Mouse (Mus musculus) limb, embryonic 14.5 days (tissue): ENCODE measurements around the gene Aoc1. TPM values are rescaled to one million over a fixed set of nuclear protein-coding genes. Genes with fewer than 3 reads are reported as not detected.
"Not testable (repeated sequence)": the region's sequence is repeated elsewhere in the genome, so short reads cannot be mapped to it uniquely, and the experiment has no call there.

Source experiments
- ATAC-seq: fragments of 200-750 bp; cut with Nextera tagmentation; 2 replicates; pipeline ENCODE4 v1.8.0; 2017; ENCODE audit warnings: low read depth, moderate number of reproducible peaks, moderate TSS enrichment; ENCODE audit not compliant: low FRiP score
- DNase-seq: peaks from one replicate; pipeline ENCODE4 v3.0.0-alpha.2; 2015; ENCODE audit warnings: low spot score
- H3K27ac ChIP-seq: fragments of 300-500 bp; sonication (generic); replicated peaks from 2 replicates; pipeline ENCODE4 v1.5.1; 2014; ENCODE audit warnings: low read depth, mild to moderate bottlenecking, low read length, moderate library complexity, mixed read lengths
- H3K27me3 ChIP-seq: fragments of 300-500 bp; sonication (generic); 2 replicates; pipeline ENCODE4 v1.6.1; 2014; ENCODE audit warnings: low read length, mixed read lengths; ENCODE audit not compliant: control insufficient read depth, insufficient read depth
- H3K36me3 ChIP-seq: fragments of 300-500 bp; sonication (generic); 2 replicates; pipeline ENCODE4 v1.6.1; 2014; ENCODE audit warnings: mild to moderate bottlenecking, low read length, moderate library complexity, mixed read lengths; ENCODE audit not compliant: control insufficient read depth, insufficient read depth
- H3K4me1 ChIP-seq: fragments of 300-500 bp; sonication (generic); 2 replicates; pipeline ENCODE4 v1.6.1; 2014; ENCODE audit warnings: antibody characterized with exemption, low read length, mixed read lengths; ENCODE audit not compliant: control insufficient read depth, insufficient read depth
- H3K4me2 ChIP-seq: fragments of 300-500 bp; sonication (generic); replicated peaks from 2 replicates; pipeline ENCODE4 v1.6.1; 2014; ENCODE audit warnings: low read depth, mild to moderate bottlenecking, low read length, moderate library complexity; ENCODE audit not compliant: severe bottlenecking
- H3K4me3 ChIP-seq: fragments of 300-500 bp; sonication (generic); replicated peaks from 2 replicates; pipeline ENCODE4 v1.5.1; 2014; ENCODE audit warnings: low read length
- H3K9ac ChIP-seq: fragments of 300-500 bp; sonication (generic); 2 replicates; pipeline ENCODE4 v1.6.1; 2014; ENCODE audit warnings: mild to moderate bottlenecking, low read depth, low read length, moderate library complexity; ENCODE audit not compliant: severe bottlenecking
- H3K9me3 ChIP-seq: fragments of 300-500 bp; sonication (generic); 2 replicates; pipeline ENCODE4 v1.6.1; 2016; ENCODE audit warnings: low read length; ENCODE audit not compliant: control insufficient read depth
- POLR2A ChIP-seq: fragments of 200-500 bp; IDR thresholded peaks from 2 replicates; pipeline ENCODE4 v1.8.0; 2012; ENCODE audit warnings: inconsistent platforms, mild to moderate bottlenecking, moderate library complexity, borderline replicate concordance; ENCODE audit not compliant: insufficient read depth, insufficient read length; ENCODE audit errors: extremely low read depth
- WGBS: fragments of 180-500 bp; shearing (Covaris S2); extraction: QIAGEN DNeasy Blood & Tissue Kit; methylation state at CpG from one replicate; pipeline ENCODE4 v1.1.7; 2014; 5-methylcytosine and 5-hydroxymethylcytosine counted together
- polyA plus RNA-seq, 2 experiments: library from polyadenylated mRNA; depleted of rRNA in 1 of 2; stranded (reverse) in 1 of 2; unstranded in 1 of 2; fragments of >200 nt; fragmentation: Nextera tagmentation in 1 of 2; extraction: Ambion mirVana in 1 of 2; gene quantifications; 2 replicates each; pipeline versions ENCODE4 v1.2.1 to v1.2.3; 2012 to 2014

Aoc1 gene
- polyA plus RNA-seq, 2 experiments, result 0.34 TPM; not detected in 1

GRCm38 (mm10) chr6:48894203-48894602 lies 21.5 kb downstream of the Aoc1 start:
- no peak overlapping the region for H3K9ac ChIP-seq
- WGBS, result 79% methylated on average over 4 of the region's 4 CpGs
- TF ChIP-seq POLR2A, result no peak
- H3K36me3 ChIP-seq, result no peaks in the 10 kb centered on the region
- no peak overlapping the region for H3K27ac ChIP-seq
- ATAC-seq, result no peak
- no peak overlapping the region for H3K4me3 ChIP-seq
- DNase-seq, result no peak
- no peaks in the 10 kb centered on the region for H3K9me3 ChIP-seq
- no peaks in the 10 kb centered on the region for H3K4me1 ChIP-seq
- no peaks in the 10 kb centered on the region for H3K27me3 ChIP-seq
- no peak overlapping the region for H3K4me2 ChIP-seq

- Histone ChIP-seq H3K27me3 (no peaks in the 10 kb centered on the region), H3K4me2 (no peak overlapping the region), H3K4me3 (no peak overlapping the region), H3K4me1 (no peaks in the 10 kb centered on the region), H3K27ac (no peak overlapping the region), H3K9me3 (no peaks in the 10 kb centered on the region), H3K36me3 (no peaks in the 10 kb centered on the region), H3K9ac (no peak overlapping the region)
- ATAC-seq, result no peak
- 93% methylated on average over 8 of the region's 8 CpGs for WGBS
- TF ChIP-seq POLR2A, result no peak
- no peak for DNase-seq
Measured at GRCm38 (mm10) chr6:48894938-48895818, 22.5 kb downstream of the Aoc1 start.

- Histone ChIP-seq H3K4me2 (no peak overlapping the region), H3K9ac (no peak overlapping the region), H3K27me3 (no peaks in the 10 kb centered on the region), H3K9me3 (no peaks in the 10 kb centered on the region), H3K27ac (no peak overlapping the region), H3K4me3 (no peak overlapping the region), H3K36me3 (no peaks in the 10 kb centered on the region), H3K4me1 (no peaks in the 10 kb centered on the region)
- no peak for ATAC-seq
- WGBS, result 85% methylated on average over 5 of the region's 5 CpGs
- no peak for DNase-seq
- no peak for TF ChIP-seq POLR2A
Measured at GRCm38 (mm10) chr6:48895941-48896340, 23.2 kb downstream of the Aoc1 start.

GRCm38 (mm10) chr6:48896956-48897355 lies 24.3 kb downstream of the Aoc1 start:
- H3K27ac ChIP-seq, result no peak overlapping the region
- H3K36me3 ChIP-seq, result no peaks in the 10 kb centered on the region
- H3K27me3 ChIP-seq, result no peaks in the 10 kb centered on the region
- TF ChIP-seq POLR2A, result no peak
- no peaks in the 10 kb centered on the region for H3K4me1 ChIP-seq
- no peaks in the 10 kb centered on the region for H3K9me3 ChIP-seq
- no peak overlapping the region for H3K4me2 ChIP-seq
- 81% methylated on average over 5 of the region's 5 CpGs for WGBS
- ATAC-seq (no peak), DNase-seq (no peak)
- no peak overlapping the region for H3K9ac ChIP-seq
- H3K4me3 ChIP-seq, result no peak overlapping the region

- H3K9ac ChIP-seq, H3K27ac ChIP-seq, DNase-seq, H3K27me3 ChIP-seq, H3K4me1 ChIP-seq, H3K9me3 ChIP-seq, ATAC-seq, H3K4me3 ChIP-seq, H3K36me3 ChIP-seq, H3K4me2 ChIP-seq: not testable (repeated sequence)
- WGBS, result 93% methylated on average over 11 of the region's 11 CpGs
Measured at GRCm38 (mm10) chr6:48901316-48901715, 28.6 kb downstream of the Aoc1 start.
